Mouse (Mus musculus): Measurements from ENCODE around the gene Stx1a. TPM values are rescaled to one million over a fixed set of nuclear protein-coding genes. Genes with fewer than 3 reads are reported as not detected.
"Not testable (repeated sequence)": the region's sequence is repeated elsewhere in the genome, so short reads cannot be mapped to it uniquely, and the experiment has no call there.

Stx1a gene
- polyA plus RNA-seq, 1 experiment, result 0.84 TPM

DNA sequence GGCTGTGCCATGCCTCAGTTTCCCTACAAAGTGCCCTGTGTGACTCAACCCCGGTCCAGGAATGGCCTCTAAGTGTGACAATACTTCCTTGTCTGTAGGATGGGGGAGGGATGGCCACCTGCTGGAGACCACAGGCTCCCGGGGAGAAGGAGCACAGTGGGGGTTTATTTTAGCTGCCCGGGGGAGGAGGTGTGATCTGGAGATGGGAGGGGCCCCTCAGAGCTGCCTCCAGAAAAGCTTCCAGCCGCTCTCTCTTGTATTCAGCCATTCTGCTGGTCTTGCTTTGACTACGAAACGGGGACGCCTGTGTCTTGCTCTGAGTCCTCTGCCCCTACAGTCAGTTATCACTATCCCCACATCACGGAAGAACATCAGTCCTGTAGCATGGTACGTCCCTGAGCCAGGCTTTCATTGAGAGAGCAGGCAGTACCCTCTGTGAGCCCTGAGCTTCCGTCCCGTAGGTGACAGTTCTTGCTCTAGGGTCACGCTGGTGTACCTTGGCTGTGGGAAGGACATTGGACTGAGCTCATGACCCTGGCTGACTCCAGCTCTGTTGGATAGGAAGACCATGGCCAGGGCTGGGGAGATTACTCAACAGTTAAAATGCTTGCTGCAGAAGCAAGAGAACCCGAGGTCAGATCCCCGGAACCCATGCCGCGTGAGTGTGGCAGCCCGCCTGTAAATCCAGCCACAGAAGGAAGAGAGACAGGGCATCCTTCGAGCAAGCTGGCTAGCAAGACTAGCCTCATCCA lies 12.5 kb downstream of the Stx1a start:
- no peak overlapping the region for H3K4me3 ChIP-seq (ENCODE audit: insufficient read depth, low read length)
- no peak for TF ChIP-seq CTCF (IDR thresholded peaks at IDR 0.05; ENCODE audit: low read depth, low read length)
- TF ChIP-seq POLR2A (IDR thresholded peaks at IDR 0.05; ENCODE audit: borderline replicate concordance, low read depth, low read length), result no peak
- no peaks in the 10 kb centered on the region; the same call in 1 of the 2 replicates for H3K4me1 ChIP-seq (ENCODE audit: control insufficient read depth, insufficient read depth, low read length)
- H3K27ac ChIP-seq (ENCODE audit: insufficient read depth, low read depth, low read length), result no peak overlapping the region

GRCm38 (mm10) chr5:135037946-135038345 lies 14.7 kb downstream of the Stx1a start:
- H3K27ac ChIP-seq (ENCODE audit: insufficient read depth, low read depth, low read length), result no peak overlapping the region
- no peak overlapping the region for H3K4me3 ChIP-seq (ENCODE audit: insufficient read depth, low read length)
- H3K4me1 ChIP-seq (ENCODE audit: control insufficient read depth, insufficient read depth, low read length), result no peaks in the 10 kb centered on the region; the same call in 1 of the 2 replicates
- TF ChIP-seq POLR2A (IDR thresholded peaks at IDR 0.05; ENCODE audit: borderline replicate concordance, low read depth, low read length) (no peak), CTCF (IDR thresholded peaks at IDR 0.05; ENCODE audit: low read depth, low read length) (no peak)

DNA sequence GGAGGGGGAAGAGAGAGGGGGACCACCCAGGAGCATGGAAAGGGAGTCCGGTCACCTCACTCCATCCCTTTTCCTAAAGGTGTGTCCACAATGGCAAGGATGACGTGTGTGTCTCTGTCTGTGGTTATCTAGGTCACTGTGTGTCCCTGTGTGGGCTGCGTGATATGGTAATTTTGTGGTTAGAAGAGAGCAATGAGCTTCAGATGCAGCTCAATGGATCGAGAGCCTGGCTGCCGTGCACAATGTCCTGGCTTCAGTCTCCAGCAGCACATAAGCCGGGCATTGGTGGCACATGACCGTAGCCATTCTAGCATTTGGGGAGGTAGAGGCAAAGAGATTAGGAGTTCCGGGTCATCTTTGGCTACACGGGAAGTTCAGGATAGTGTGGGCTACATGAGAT lies 16.3 kb downstream of the Stx1a start:
- H3K4me1 ChIP-seq (ENCODE audit: control insufficient read depth, insufficient read depth, low read length), result no peaks in the 10 kb centered on the region; the same call in 1 of the 2 replicates
- TF ChIP-seq CTCF (IDR thresholded peaks at IDR 0.05; ENCODE audit: low read depth, low read length) (no peak), POLR2A (IDR thresholded peaks at IDR 0.05; ENCODE audit: borderline replicate concordance, low read depth, low read length) (no peak)
- no peak overlapping the region for H3K4me3 ChIP-seq (ENCODE audit: insufficient read depth, low read length)
- H3K27ac ChIP-seq (ENCODE audit: insufficient read depth, low read depth, low read length), result no peak overlapping the region

GRCm38 (mm10) chr5:135040059-135040458 lies 16.8 kb downstream of the Stx1a start:
- H3K4me3 ChIP-seq (ENCODE audit: insufficient read depth, low read length), result no peak overlapping the region
- H3K4me1 ChIP-seq (ENCODE audit: control insufficient read depth, insufficient read depth, low read length), result no peaks in the 10 kb centered on the region; the same call in 1 of the 2 replicates
- TF ChIP-seq POLR2A (IDR thresholded peaks at IDR 0.05; ENCODE audit: borderline replicate concordance, low read depth, low read length) (no peak), CTCF (IDR thresholded peaks at IDR 0.05; ENCODE audit: low read depth, low read length) (no peak)
- no peak overlapping the region for H3K27ac ChIP-seq (ENCODE audit: insufficient read depth, low read depth, low read length)

DNA sequence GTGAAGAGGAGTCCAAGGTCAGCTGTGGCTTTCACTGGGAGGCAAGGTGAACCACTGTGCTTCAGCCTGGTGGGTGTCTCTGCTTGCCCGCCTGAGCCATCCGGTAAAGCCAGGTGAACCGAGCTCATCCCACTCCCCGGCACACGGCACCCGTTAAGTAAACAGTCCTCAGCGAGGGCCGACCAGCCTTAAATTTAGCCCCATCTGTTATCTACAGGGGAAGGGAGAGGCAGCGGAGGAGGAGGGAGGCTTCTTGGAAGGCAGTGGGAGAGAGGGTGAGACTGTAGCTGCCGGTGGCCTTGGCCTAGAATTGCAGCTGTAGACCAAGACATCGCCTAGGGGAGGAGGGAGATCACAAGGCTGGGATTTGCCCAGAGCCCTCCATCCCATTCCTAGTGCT lies 17.5 kb downstream of the Stx1a start:
- TF ChIP-seq CTCF (IDR thresholded peaks at IDR 0.05; ENCODE audit: low read depth, low read length) (no peak), POLR2A (IDR thresholded peaks at IDR 0.05; ENCODE audit: borderline replicate concordance, low read depth, low read length) (no peak)
- Histone ChIP-seq H3K27ac (ENCODE audit: insufficient read depth, low read depth, low read length) (no peak overlapping the region), H3K4me1 (ENCODE audit: control insufficient read depth, insufficient read depth, low read length) (no peaks in the 10 kb centered on the region; the same call in 1 of the 2 replicates), H3K4me3 (ENCODE audit: insufficient read depth, low read length) (no peak overlapping the region)

DNA sequence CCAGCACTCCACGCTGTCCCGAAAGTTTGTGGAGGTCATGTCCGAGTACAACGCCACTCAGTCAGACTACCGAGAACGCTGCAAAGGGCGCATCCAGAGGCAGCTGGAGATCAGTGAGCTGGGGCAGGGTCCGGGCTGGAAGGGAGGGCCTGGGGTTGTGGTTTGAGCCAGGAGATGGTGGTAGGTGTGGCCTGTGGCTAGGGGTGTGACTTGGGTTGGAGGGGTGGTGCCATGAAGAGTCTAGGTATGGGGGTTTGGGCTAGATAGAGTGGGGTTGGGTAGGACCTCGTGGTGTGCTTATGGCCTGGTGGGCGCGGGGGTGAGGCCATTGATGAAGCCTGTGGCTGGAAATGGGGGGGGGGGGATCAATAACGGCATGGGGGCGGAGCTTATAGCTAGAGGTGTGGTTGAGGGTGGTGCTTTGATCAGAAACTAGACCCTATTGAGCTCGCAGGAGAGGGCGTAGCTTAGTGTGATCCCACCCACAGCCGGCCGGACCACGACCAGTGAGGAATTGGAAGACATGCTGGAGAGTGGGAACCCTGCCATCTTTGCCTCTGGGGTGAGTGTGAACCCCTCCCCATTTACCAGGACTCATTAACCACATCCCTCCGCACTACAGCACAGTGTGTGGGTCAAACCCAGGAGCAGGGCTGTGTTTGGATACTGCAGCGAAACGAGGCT lies 19.0 kb downstream of the Stx1a start:
- H3K4me3 ChIP-seq (ENCODE audit: insufficient read depth, low read length), result no peak overlapping the region

DNA sequence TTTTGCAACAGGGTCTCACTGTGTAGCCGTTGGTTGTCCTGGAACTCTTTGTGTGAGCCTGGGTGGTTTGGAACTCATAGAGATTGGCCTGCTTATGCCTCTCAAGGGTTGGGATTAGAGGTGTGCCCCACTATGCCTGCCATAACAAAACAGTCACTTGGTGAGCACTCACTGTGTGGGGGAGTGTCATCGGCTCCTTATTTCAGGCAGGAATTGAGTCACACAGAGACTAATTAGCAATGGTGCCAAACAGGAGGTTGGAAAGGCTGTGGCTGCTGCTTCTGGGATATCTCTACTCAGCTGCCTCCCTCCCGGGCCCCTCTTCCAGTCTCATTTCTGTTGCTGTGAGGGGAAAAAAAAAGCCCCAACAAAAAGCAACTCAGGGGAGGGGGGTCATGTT lies 21.3 kb downstream of the Stx1a start:
- no peak overlapping the region for H3K4me3 ChIP-seq (ENCODE audit: insufficient read depth, low read length)
- TF ChIP-seq CTCF (IDR thresholded peaks at IDR 0.05; ENCODE audit: low read depth, low read length), result no peak
- no peak for TF ChIP-seq POLR2A (IDR thresholded peaks at IDR 0.05; ENCODE audit: borderline replicate concordance, low read depth, low read length)
- no peaks in the 10 kb centered on the region for H3K4me1 ChIP-seq (ENCODE audit: control insufficient read depth, insufficient read depth, low read length)
- no peak overlapping the region for H3K27ac ChIP-seq (ENCODE audit: insufficient read depth, low read depth, low read length)

More for the DNA sequence above, 19.0 kb downstream of the Stx1a start:
- Histone ChIP-seq H3K27ac (ENCODE audit: insufficient read depth, low read depth, low read length) (no peak overlapping the region), H3K4me1 (ENCODE audit: control insufficient read depth, insufficient read depth, low read length) (no peaks in the 10 kb centered on the region)
- no peak for TF ChIP-seq CTCF (IDR thresholded peaks at IDR 0.05; ENCODE audit: low read depth, low read length)
- TF ChIP-seq POLR2A (IDR thresholded peaks at IDR 0.05; ENCODE audit: borderline replicate concordance, low read depth, low read length), result no peak

DNA sequence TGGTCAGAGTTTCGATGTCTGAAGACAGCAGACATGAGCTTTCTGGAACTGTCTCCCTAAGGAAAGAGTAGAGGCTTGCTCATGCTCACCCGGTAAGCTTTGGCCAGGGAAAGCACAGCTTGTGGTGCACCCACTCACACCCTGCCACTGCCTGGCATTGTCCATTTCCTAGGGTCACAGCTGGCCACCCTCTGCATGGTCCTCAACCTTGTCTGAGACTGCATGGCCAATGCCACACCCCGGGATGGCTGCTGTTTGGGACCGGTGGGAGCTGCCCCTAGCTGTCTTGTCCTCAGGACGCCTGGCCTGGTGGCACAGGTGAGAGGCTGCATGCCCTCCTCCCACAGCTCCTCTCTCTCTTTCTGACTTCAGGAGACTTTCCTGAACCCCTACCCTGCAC lies 25.3 kb downstream of the Stx1a start:
- Histone ChIP-seq H3K4me3 (ENCODE audit: insufficient read depth, low read length) (no peak overlapping the region), H3K4me1 (ENCODE audit: control insufficient read depth, insufficient read depth, low read length) (no peaks in the 10 kb centered on the region), H3K27ac (ENCODE audit: insufficient read depth, low read depth, low read length) (no peak overlapping the region)
- TF ChIP-seq CTCF (IDR thresholded peaks at IDR 0.05; ENCODE audit: low read depth, low read length), result no peak
- TF ChIP-seq POLR2A (IDR thresholded peaks at IDR 0.05; ENCODE audit: borderline replicate concordance, low read depth, low read length), result no peak

DNA sequence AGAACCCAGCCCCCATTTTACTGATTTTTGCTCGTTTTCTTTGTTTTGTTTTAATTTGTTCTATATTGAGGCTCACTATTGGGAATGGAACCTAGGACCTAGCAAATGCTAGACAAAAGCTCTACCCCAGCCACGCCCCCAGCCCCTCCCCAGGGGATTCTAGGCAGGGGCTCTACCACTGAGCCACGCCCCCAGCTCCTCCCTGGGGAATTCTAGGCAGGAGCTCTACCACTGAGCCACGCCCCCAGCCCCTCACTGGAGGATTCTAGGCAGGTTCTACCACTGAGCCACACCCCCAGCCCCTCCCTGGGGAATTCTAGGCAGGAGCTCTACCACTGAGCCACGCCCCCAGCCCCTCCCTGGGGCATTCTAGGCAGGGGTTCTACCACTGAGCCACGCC lies 26.0 kb downstream of the Stx1a start:
- not testable (repeated sequence) for H3K27ac ChIP-seq (ENCODE audit: insufficient read depth, low read depth, low read length); H3K4me1 ChIP-seq (ENCODE audit: control insufficient read depth, insufficient read depth, low read length); H3K4me3 ChIP-seq (ENCODE audit: insufficient read depth, low read length)

- H3K4me3 ChIP-seq (ENCODE audit: insufficient read depth, low read length), result no peak overlapping the region
- no peak for TF ChIP-seq CTCF (IDR thresholded peaks at IDR 0.05; ENCODE audit: low read depth, low read length)
- no peak for TF ChIP-seq POLR2A (IDR thresholded peaks at IDR 0.05; ENCODE audit: borderline replicate concordance, low read depth, low read length)
These were observed 30.1 kb downstream of the Stx1a start for GRCm38 (mm10) chr5:135053356-135053755.

More at GRCm38 (mm10) chr5:135053356-135053755, 30.1 kb downstream of the Stx1a start:
- Histone ChIP-seq H3K27ac (ENCODE audit: insufficient read depth, low read depth, low read length) (no peak overlapping the region), H3K4me1 (ENCODE audit: control insufficient read depth, insufficient read depth, low read length) (no peaks in the 10 kb centered on the region)
